Mouse (Mus musculus) left cerebral cortex, adult 8-10 months (tissue): ENCODE results near the gene Dkk3. TPM values are rescaled to one million over a fixed set of nuclear protein-coding genes. Genes with fewer than 3 reads are reported as not detected.
A peak's percentile ranks its signal among the peaks of the same experiment; 100 is the strongest.
"Not testable (repeated sequence)": the region's sequence is repeated elsewhere in the genome, so short reads cannot be mapped to it uniquely, and the experiment has no call there.

ENCODE experiments used
- DNase-seq, 2 experiments: peaks; one replicate each; pipeline ENCODE4 v3.0.0; 2022; ENCODE audit warnings: low spot score in 2 of 2
- total RNA-seq, 4 experiments: library from RNA; stranded (reverse); gene quantifications; 2 replicates each; pipeline ENCODE4 v1.2.4; 2022

The Dkk3 gene
- total RNA-seq, 4 experiments from 2014 or later, result 210 to 234 (median 215) TPM

GRCm38 (mm10) chr7:112130660-112131059, 28.2 kb downstream of the Dkk3 start:
- DNase-seq, result no peak

DNA sequence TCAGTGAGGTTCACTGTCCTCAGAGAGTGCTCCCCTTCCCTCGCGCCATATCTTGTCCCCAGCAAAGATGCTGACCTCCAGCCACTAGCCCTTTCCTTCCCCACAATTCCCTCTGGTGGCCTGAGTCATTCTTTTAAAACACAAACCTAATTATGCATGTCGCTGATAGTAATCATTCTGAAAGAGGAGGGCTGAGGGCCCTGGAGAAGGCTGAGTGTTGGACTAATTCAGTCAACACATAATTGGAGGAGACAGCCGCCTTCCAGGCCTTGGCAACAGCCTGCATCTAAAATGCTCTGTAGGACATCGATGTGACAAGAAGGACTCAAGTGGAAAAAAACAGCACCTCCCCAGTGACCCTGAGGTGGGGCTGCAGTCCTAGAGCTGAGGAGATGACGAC, 29.0 kb downstream of the Dkk3 start:
- no peak for DNase-seq

- no peak for DNase-seq
Observed at GRCm38 (mm10) chr7:112128810-112129209, 30.0 kb downstream of the Dkk3 start.

DNA sequence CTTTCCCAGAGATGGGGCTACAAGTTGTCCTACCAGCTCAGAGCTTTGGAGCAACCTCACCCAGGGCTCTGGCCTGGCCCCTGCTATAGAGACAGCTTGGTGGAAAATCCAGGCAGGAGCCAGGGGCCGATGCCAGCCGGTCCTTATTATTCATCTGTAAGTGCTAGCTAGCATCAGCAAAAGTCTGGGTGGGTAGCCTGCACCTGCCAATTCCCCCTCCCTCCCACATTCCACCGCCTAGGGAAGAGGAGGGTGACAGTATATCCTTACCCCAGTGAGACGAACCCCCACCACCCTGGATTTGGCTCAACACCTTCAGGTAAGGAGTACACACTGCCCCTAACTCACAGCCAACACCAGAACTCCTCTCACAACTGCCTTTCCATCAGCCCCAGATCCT, 30.9 kb downstream of the Dkk3 start:
- DNase-seq, result no peak

- no peak for DNase-seq
Observed at GRCm38 (mm10) chr7:112127085-112127637, 31.7 kb downstream of the Dkk3 start.

GRCm38 (mm10) chr7:112125625-112126260, 33.1 kb downstream of the Dkk3 start:
- DNase-seq, result no peak

DNA sequence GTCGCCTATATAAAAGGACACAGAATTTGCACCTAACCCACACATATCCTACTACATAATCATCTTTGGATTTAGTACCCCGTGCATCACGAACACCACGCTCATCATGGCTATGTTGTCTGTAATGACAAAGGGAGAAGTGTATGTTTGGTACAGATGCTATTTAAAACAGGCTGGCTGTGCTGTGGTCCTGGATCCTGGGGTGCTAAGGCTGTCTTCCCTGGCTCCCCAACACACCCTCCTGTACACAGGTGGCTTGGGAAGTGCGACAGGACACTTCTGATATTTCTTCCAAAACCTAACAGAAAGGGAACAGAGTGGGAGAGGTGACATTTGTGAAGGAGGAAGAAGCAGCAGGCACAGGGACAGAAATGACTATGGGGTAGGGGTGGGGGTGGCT, 35.2 kb downstream of the Dkk3 start:
- peak; percentile 49 to 84 for DNase-seq

DNA sequence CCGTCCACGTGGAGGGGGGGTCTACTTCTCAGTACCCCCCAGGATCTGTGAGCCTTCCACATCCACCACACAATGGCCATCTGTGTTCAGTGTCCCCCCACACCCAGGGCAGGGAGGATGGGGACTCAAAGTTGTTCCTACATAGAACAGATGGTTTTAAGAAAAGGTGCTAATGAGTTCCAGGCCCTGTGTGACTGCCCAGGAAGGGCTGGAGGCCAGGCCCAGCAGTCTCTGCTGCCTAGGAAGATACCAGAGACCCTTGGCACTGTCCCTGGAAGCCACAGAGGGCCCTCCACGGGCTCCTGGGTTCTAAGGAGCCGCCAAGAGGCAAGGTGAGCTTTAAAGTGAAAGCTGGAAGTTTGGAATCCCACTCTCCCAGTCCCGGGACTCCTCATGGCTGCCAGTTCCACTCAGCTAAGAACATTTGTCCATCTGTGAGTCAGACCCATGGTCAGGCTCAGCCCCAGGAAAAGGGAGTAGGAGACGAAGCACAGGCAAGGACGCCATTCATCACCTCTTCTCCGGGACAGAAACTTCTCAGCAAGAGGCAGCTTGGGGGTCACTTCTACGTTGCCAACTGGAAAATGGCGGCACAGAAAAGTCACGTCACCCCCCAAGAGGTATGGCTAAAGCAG, 36.9 kb downstream of the Dkk3 start:
- DNase-seq, result no peak

- no peak for DNase-seq
Observed at GRCm38 (mm10) chr7:112120861-112121810, 37.7 kb downstream of the Dkk3 start.

DNA sequence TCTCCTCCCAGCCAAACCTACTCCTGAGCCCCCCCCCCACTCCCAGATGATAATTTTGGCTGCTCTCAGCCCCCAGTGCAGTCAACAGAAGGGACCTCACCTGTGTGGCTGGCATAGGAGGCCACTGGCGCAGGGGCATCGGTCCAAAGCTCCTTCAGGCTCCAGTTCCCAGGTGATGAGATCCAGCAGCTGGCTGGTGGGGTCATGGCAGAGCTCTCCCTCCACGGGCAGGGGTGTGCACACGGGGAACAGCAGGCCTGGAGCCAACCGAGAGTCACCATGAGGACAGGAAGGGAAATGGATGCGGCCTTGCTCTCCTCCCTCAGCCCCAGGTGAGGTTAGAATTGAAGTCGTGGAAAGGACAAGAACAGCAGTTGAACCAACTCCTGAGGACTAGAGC, 39.6 kb downstream of the Dkk3 start:
- no peak for DNase-seq

- no peak for DNase-seq
Observed at GRCm38 (mm10) chr7:112118086-112118485, 40.8 kb downstream of the Dkk3 start.

DNA sequence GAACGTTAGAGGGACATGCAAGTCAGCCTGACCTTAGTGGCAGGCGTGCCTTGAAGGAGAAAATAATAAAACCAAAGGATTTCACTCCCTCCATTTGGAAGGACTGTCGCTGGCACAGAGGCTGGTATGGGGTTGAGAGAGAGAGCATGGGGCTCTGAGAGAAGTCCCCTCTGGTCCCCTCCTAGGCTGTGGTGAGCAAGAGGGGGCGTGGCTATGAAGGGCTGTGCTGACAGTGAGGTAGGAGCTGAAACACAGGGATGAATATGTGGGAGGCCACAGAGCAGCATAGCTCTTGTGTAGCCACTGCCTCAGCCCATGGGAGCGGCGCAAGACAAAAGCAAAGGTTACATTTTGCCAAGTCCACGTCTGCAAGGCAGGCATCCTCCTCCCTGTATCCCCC, 41.4 kb downstream of the Dkk3 start:
- no peak for DNase-seq

DNA sequence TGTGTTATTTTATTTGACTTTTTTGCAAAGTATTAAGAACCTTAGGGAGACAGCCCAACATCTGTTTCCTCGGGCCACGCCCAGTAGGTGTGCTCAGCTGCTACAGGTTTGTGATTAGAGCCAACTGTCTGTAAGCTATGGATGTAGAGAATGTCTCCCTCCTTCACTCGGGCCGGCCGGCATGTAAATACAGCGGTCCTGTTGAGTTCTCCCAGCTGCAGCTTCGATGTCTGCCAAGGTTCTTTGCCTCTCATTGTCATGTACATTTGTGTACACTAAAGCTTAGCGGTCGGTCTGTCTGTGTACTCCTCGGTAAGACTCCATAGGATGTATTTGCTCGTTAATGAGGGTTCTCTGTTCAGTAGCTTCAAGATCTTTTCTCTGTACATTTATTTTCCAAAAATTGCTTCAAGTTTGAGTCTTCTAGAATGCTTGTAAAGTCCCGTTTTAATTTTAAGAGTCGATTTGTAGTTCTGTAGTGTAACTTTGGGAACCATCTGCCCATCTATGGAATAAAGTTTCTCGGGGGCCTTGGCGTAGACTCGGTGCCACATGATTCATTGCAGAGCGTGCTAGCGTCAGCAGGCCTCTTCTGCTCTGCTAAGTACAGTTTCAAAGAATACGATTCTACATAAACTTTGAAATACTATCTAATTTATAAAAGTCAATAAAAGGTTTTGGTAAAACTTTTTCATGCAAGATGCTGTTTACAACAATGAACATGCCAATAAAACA, 48.1 kb downstream of the Dkk3 start:
- DNase-seq, result no peak

- DNase-seq, result no peak
Observed at GRCm38 (mm10) chr7:112108757-112109156, 50.1 kb downstream of the Dkk3 start.

DNA sequence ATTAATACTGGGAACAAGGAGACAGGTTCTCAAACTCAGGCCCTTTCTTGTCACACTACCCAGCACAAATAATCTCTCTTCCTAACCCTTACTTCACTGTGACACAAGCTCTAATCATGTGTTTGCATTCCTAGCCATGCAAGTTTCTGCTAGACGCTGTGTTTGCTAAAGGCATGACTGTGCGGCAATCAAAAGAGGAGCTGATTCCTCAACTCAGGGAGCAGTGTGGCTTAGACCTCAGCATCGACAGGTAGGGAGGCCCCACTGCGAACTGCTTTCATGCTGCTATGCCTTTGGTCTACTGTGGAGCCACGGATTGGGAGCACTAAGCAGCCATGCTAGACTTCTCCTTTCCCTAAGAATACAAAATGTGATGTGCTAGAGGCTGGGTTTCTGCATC, 55.0 kb downstream of the Dkk3 start:
- DNase-seq, result no peak

DNA sequence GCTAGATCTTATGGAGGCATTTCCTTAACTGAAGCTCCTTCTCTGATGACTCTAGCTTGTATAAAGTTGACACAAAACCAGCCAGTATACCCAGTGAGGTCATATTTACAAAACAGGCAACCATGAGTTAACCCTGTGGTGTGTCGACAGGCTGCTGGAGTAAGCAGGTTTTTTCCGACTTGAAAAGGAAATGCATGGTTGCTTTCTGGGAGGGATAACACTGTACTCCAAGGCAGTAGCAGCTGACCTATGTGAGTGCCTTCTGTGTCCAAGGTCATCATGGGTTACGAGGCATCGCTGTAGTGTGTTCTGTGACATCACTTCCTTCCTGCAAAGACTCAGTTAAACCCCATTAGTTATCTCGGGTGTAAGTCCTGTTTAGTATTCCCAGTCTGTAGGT, 55.9 kb downstream of the Dkk3 start:
- DNase-seq, result no peak

- no peak for DNase-seq
Observed at GRCm38 (mm10) chr7:112100887-112101286, 58.0 kb downstream of the Dkk3 start.

DNA sequence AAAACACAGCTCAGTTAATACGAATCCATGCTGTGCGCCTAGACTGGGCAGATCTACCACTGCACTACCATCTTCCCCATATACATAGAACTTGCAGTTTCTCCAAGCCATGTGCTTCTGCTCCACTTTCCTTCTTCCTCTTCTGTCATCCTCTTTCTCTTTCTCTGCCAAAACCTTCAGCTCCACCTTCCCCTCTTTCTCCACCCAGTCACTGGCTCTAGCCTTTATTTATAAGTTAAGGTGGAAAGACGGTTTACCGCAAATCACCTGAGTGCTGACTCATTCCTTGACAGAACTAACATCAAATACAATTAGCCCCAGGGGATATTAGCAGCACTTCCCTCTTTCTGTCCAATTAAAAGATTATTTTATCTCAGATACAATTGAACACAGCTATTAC, 63.9 kb downstream of the Dkk3 start:
- DNase-seq, result not testable (repeated sequence)

DNA sequence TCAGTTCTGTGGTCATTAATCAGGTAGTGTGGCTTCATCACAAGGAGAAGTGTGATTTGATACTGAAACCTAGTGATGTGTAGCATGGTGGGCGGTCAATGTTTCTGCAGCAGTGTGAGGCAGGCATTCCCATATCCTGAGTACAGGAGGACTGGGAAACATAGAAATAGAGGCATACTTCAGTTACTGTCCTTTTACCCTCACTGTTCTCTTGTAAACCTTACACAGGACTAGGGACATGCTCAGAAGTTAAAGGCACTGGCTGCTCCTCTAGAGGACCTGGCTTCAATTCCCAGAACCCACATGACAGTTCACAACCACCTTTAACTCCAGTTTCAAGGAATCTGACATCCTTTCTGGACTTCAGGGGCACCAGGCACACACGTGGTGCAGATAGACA, 72.7 kb downstream of the Dkk3 start:
- no peak for DNase-seq

DNA sequence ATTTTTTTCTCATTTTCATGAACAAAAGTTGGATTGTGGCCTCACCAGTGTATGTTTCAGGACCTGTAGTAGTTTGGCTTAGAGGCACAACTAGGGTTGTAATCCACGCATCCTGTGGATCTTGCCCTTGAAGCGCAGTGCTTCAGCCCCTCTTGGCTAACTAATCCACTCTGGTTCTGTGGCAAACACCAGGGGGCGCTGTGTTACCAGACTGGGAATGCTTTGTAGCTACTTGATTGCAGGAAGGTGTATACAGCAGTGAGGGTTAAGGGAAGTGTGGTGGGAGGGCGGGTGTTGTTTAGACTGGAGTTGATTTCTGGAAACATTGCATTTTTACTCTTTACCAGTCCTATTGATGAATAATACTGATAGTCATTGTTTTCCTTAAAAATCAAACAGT, 73.8 kb downstream of the Dkk3 start:
- peak; percentile 40 to 79 for DNase-seq

GRCm38 (mm10) chr7:112084222-112084621, 74.6 kb downstream of the Dkk3 start:
- no peak for DNase-seq
